Mouse (Mus musculus) gonadal fat pad, adult 2 months (tissue): ENCODE measurements around the gene Trim15. TPM values are rescaled to one million over a fixed set of nuclear protein-coding genes. Genes with fewer than 3 reads are reported as not detected.

ENCODE experiments used
- DNase-seq: peaks from one replicate; pipeline ENCODE4 v3.0.0-alpha.2; 2012; ENCODE audit warnings: low read depth
- polyA plus RNA-seq: library from polyadenylated mRNA; depleted of rRNA; stranded (reverse); fragments of >200 nt; gene quantifications from 2 replicates; pipeline ENCODE4 v1.2.3, GENCODE M21; 2012

Gene Trim15
- polyA plus RNA-seq, 1 experiment = not detected

- no peak for DNase-seq
These were observed 3.2 kb upstream of the Trim15 start for GRCm38 (mm10) chr17:36869955-36870810.

- DNase-seq = no peak
These were observed 2.4 kb upstream of the Trim15 start, which contains the start of gene Trim10 for GRCm38 (mm10) chr17:36869284-36869954. TSS of gene Trim10 (plus strand) at chr17:36869574.

GRCm38 (mm10) chr17:36868836-36869235, 1.8 kb upstream of the Trim15 start:
- DNase-seq = no peak

- no peak for DNase-seq
These were observed 5.3 kb downstream of the Trim15 start for GRCm38 (mm10) chr17:36861680-36862079.

GRCm38 (mm10) chr17:36858181-36858580, 8.8 kb downstream of the Trim15 start:
- DNase-seq = no peak

GRCm38 (mm10) chr17:36856236-36856635, 10.8 kb downstream of the Trim15 start:
- DNase-seq = peak; percentile 99

- no peak for DNase-seq
These were observed 11.5 kb downstream of the Trim15 start for GRCm38 (mm10) chr17:36855484-36855883.

- no peak for DNase-seq
These were observed 15.4 kb downstream of the Trim15 start for GRCm38 (mm10) chr17:36851627-36852026.

GRCm38 (mm10) chr17:36851200-36851599, 15.8 kb downstream of the Trim15 start:
- no peak for DNase-seq

GRCm38 (mm10) chr17:36849992-36850391, 17.0 kb downstream of the Trim15 start:
- DNase-seq = no peak

- DNase-seq = peak; percentile 71
These were observed 18.1 kb downstream of the Trim15 start for GRCm38 (mm10) chr17:36848911-36849310.

GRCm38 (mm10) chr17:36844725-36845124, 22.3 kb downstream of the Trim15 start:
- no peak for DNase-seq

GRCm38 (mm10) chr17:36844286-36844719, 22.7 kb downstream of the Trim15 start:
- no peak for DNase-seq

- DNase-seq = no peak
These were observed 23.3 kb downstream of the Trim15 start for GRCm38 (mm10) chr17:36843696-36844095.

- no peak for DNase-seq
These were observed 26.0 kb downstream of the Trim15 start for GRCm38 (mm10) chr17:36840961-36841445.

GRCm38 (mm10) chr17:36839931-36840330, 27.1 kb downstream of the Trim15 start:
- DNase-seq = no peak

- DNase-seq = no peak
These were observed 28.0 kb downstream of the Trim15 start for GRCm38 (mm10) chr17:36839001-36839400.

GRCm38 (mm10) chr17:36836874-36837647, 29.9 kb downstream of the Trim15 start, which contains the start of gene Trim26:
TSS of gene Trim26 (plus strand) at chr17:36837134.
- DNase-seq = peak; percentile 79

GRCm38 (mm10) chr17:36836427-36836812, 30.6 kb downstream of the Trim15 start:
- DNase-seq = no peak

- DNase-seq = peak; percentile 86
These were observed 31.2 kb downstream of the Trim15 start for GRCm38 (mm10) chr17:36835591-36836426.

GRCm38 (mm10) chr17:36832694-36833093, 34.3 kb downstream of the Trim15 start:
- DNase-seq = no peak
